Mouse (Mus musculus) yolk sac, embryonic 10.5 days (tissue): ENCODE data around the gene Olfr122.

Experiments used
- DNase-seq: peaks from one replicate; pipeline ENCODE4 v3.0.0-alpha.2; 2017; ENCODE audit warnings: low spot score

Gene Olfr122

DNA sequence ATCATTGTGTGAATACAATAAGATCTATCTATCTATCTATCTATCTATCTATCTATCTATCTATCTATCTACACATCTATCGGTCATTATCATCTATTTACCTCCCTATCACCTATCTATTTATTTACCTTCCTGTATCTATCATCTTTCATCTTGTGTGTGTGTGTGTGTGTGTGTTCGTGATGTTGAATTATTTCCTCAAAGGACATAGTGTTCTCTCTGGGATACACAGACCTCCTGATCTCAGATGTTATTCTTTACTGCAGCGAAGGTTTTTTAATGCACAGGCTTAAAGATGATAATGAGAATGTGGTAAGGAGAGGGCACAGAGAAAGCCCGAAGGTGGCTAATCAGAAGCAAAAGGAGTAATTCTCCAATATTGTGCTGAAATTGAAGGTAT, at the start of gene Olfr122:
Gene Olfr122, plus strand, starts transcription at position 301 of the 400 bp plus-strand sequence.
- no peak for DNase-seq

DNA sequence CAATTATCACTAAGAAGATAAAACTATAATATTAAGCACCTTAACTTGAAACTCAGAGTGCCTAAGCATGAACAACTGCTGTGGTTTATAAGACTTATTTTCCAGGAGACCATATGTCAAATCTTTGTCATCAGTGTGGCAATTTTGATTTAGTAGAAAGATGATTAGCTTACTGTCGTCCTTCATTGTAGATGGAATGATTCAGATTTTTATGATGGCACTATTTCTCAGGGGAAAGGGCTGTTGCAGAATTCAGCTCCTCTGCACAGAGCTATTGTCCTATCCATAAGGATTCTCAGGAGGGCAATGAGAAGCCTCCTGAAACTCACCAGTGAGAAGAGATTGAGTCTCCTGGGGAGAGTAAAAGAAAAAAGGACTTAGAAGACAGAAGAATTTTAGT, 46.9 kb upstream of the Olfr122 start, which contains the start of gene Olfr120:
Gene Olfr120, plus strand, starts transcription at position 301 of the 400 bp plus-strand sequence.
- DNase-seq = no peak

DNA sequence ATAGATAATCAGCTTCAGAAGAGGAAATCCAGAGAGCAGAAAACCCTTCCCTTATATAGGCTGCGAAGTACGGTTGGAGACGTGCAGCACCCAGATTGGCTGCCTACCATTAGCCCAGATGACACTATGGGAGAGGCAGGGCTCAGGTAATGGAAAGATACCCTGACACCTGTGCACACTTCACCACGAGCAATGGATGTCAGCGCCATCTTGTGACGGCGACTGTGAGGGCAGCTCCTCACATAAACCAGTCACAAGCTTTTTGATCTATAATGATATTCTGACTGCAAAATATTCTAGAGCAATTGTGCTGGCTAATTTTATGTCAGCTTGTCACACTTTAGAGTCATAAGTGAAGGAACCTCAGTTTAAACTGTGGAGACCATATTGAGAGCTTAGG, 30.3 kb upstream of the Olfr122 start:
- DNase-seq = no peak

DNA sequence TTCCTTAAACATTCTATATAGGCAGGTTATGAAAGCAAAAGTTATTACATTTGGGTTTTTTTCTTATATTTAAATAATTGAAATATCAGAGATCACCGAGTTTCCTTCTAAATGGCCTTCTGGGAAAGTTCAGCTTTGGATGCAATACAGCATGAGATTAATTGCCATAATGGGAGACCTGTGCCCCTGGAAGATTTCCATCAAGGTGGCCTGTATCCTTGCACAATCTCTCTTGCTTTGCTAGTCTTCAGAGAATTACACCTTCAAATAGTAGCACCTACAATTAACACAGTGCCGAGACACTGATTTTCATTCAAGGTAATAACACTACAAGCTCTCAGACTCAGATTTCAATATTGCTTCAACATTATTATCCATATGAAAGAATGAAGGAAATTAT, 24.8 kb downstream of the Olfr122 start, which contains the start of gene Olfr123:
Gene Olfr123, plus strand, starts transcription at position 301 of the 400 bp plus-strand sequence.
- no peak for DNase-seq

DNA sequence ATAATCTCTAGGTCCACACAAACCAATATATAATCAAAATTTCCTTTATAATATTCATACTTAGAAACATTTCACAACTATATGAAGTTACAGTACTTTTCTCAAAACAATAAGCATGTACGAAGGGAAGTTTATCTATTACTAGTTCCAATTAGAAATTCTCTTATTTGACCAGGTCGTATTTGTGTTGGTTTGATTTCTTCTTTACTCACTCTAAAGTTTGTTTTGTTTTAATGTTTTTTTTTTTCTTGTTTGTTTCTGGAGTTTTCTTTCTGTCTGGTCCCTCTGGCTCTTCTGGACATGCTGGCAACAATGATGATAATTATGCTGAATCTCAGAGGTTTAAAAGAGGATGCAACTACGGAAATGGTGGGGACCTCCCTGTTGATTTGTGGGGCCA, 31.2 kb downstream of the Olfr122 start, which contains the start of gene Olfr124:
Gene Olfr124, plus strand, starts transcription at position 301 of the 400 bp plus-strand sequence.
- DNase-seq = no peak
